Comparison of ENCODE assay signal across 17 mouse cellular contexts in the genomic region with DNA sequence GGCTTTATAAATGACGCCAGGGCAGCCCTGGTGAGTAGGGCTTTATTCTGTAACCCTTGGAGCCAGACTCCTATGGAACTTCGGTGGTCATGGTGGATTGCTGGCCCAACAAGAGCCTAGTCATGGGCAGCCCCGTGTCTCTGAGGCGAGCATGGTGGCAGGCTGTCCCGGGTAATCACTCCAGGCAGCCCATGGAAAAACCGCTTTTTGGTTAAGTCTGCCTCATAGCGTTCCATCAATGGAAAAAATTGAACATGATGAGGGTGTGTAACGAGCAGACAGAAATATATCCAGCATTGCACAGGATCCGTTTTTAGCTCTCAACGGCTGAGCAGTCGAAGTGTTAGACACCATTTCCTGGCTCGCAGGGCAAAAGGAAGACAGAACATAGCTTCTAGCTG.
DNase-seq lines count a peak whose midpoint lies in the region; ATAC-seq and TF ChIP-seq lines count a peak whose summit lies in the region.
"Had no signal": no experiment of that assay in that cellular context is flagged by ENCODE, and none has a peak within 500 bp of the region (broad histone marks: within the 10 kb centered on the region; RNA-seq: fewer than 3 reads in every experiment).

No protein-coding gene starts in this region.

- in situ Hi-C loops in CH12.LX (cut with MboI; ENCODE audit: low pct_ligation_motif_present, low pct_unique_long_range_greater_than_20kb, low sequenced_read_pairs) = no loop called here

- dilution Hi-C loops in CH12.LX (cut with MboI; ENCODE audit: extremely low pct_ligation_motif_present, extremely low pct_unique_long_range_greater_than_20kb, low sequenced_read_pairs) = no loop called here

- no peaks in the 10 kb centered on the region for H3K27me3 ChIP-seq in heart, embryonic 15.5 days
- no peaks in the 10 kb centered on the region for H3K27me3 ChIP-seq in heart, embryonic 11.5 days (ENCODE audit: control insufficient read depth, insufficient read depth, low read length)
- no peaks in the 10 kb centered on the region for H3K27me3 ChIP-seq in CH12.LX (replicated peaks)
- H3K27me3 ChIP-seq: forebrain, embryonic 15.5 days; hindbrain, embryonic 12.5 days; liver, embryonic 13.5 days had no signal

- peak; percentile 50; the same call in 1 of the 2 replicates for TF ChIP-seq POLR2A in CH12.LX (IDR thresholded peaks at IDR 0.05; ENCODE audit: low read depth, low read length)

- H3K27ac ChIP-seq in heart, embryonic 15.5 days = no peak overlapping the region
- H3K27ac ChIP-seq in heart, embryonic 11.5 days (ENCODE audit: low read depth, low read length) = no peak overlapping the region
- H3K27ac ChIP-seq in CH12.LX (ENCODE audit: insufficient read depth, low read depth) = peak overlapping the region; percentile 22; the same call in 1 of the 2 replicates
- H3K27ac ChIP-seq: forebrain, embryonic 15.5 days; hindbrain, embryonic 12.5 days; liver, embryonic 13.5 days; macrophage had no signal

- no peaks in the 10 kb centered on the region for H3K9me3 ChIP-seq in heart, embryonic 15.5 days (replicated peaks)
- H3K9me3 ChIP-seq in heart, embryonic 11.5 days (replicated peaks; ENCODE audit: control insufficient read depth, low read length) = no peaks in the 10 kb centered on the region
- no peaks in the 10 kb centered on the region for H3K9me3 ChIP-seq in CH12.LX (replicated peaks; ENCODE audit: low read length)
- H3K9me3 ChIP-seq: forebrain, embryonic 15.5 days; hindbrain, embryonic 12.5 days; liver, embryonic 13.5 days had no signal

- H3K4me1 ChIP-seq in heart, embryonic 15.5 days (replicated peaks) = peaks cover 9% of the 10 kb centered on the region; the same call in 1 of the 2 replicates
- no peaks in the 10 kb centered on the region for H3K4me1 ChIP-seq in heart, embryonic 11.5 days (ENCODE audit: control insufficient read depth, insufficient read depth, low read length)
- peaks cover 12 to 53% of the 10 kb centered on the region in 2 experiments for H3K4me1 ChIP-seq in CH12.LX (ENCODE audit: control insufficient read depth in 1 of 2, insufficient read depth in 2 of 2)
- H3K4me1 ChIP-seq: hindbrain, embryonic 12.5 days; liver, embryonic 13.5 days had no signal

- H3K36me3 ChIP-seq in heart, embryonic 15.5 days = no peaks in the 10 kb centered on the region
- no peaks in the 10 kb centered on the region for H3K36me3 ChIP-seq in heart, embryonic 11.5 days (ENCODE audit: control insufficient read depth, insufficient read depth, low read length)
- peaks cover 0 to 11% of the 10 kb centered on the region in 2 experiments for H3K36me3 ChIP-seq in CH12.LX (replicated peaks in 1 of 2; ENCODE audit: control insufficient read depth in 1 of 2, insufficient read depth in 1 of 2, low read length in 1 of 2)
- H3K36me3 ChIP-seq: forebrain, embryonic 15.5 days; hindbrain, embryonic 12.5 days; liver, embryonic 13.5 days had no signal

- TF ChIP-seq RAD21 in CH12.LX (IDR thresholded peaks at IDR 0.05; ENCODE audit: low read depth, low read length) = no peak

- peak; percentile 42 for DNase-seq in CH12.LX (ENCODE audit: extremely low read depth)
- peak; percentile 67 for DNase-seq in brain, adult 2 months (ENCODE audit: low read depth, low spot score)
- no peak for DNase-seq in urinary bladder, adult 18-20 months (ENCODE audit: low spot score in 2 of 2)
- no peak for DNase-seq in yolk sac, embryonic 10.5 days (ENCODE audit: low spot score)
- no peak for DNase-seq in retina, postnatal 1 day
- DNase-seq: adrenal gland, postnatal 36 days; cerebellum, adult 11 months; kidney, adult 2 months; layer of hippocampus, adult 9-11 months; liver, embryonic 13.5 days; thymus, adult 2 months had no signal

- peak overlapping the region; percentile 41 for H3K4me2 ChIP-seq in heart, embryonic 15.5 days
- no peak overlapping the region for H3K4me2 ChIP-seq in heart, embryonic 11.5 days
- peak overlapping the region; percentile 87; the same call in 1 of the 2 replicates for H3K4me2 ChIP-seq in CH12.LX (ENCODE audit: insufficient read depth, low read depth, poor library complexity, severe bottlenecking)
- H3K4me2 ChIP-seq: forebrain, embryonic 15.5 days; hindbrain, embryonic 12.5 days; liver, embryonic 13.5 days had no signal

- TF ChIP-seq CTCF in CH12.LX (conservative IDR thresholded peaks at IDR 0.05 in 1 of 2, IDR thresholded peaks at IDR 0.05 in 1 of 2; ENCODE audit: low read depth in 2 of 2, low read length in 2 of 2) = no peak

- WGBS in heart, embryonic 15.5 days = 59% methylated on average over 12 of the region's 12 CpGs
- WGBS in heart, embryonic 11.5 days (ENCODE audit: insufficient replicate concordance) = 69% methylated on average over 12 of the region's 12 CpGs

- H3K9ac ChIP-seq in heart, embryonic 15.5 days = no peak overlapping the region
- H3K9ac ChIP-seq in heart, embryonic 11.5 days (ENCODE audit: low read depth, low read length) = no peak overlapping the region; the same call in 1 of the 2 replicates
- H3K9ac ChIP-seq in CH12.LX (ENCODE audit: insufficient read depth, low read depth) = peak overlapping the region; percentile 91
- H3K9ac ChIP-seq: forebrain, embryonic 15.5 days; hindbrain, embryonic 12.5 days; liver, embryonic 13.5 days had no signal

- no peak for TF ChIP-seq EP300 in CH12.LX (IDR thresholded peaks at IDR 0.05; ENCODE audit: low read length)

- H3K4me3 ChIP-seq in heart, embryonic 15.5 days = peak overlapping the region; percentile 19; the same call in 1 of the 2 replicates
- no peak overlapping the region for H3K4me3 ChIP-seq in heart, embryonic 11.5 days (ENCODE audit: low read depth, low read length)
- peak overlapping the region; percentile 46 to 62 (median 54) for H3K4me3 ChIP-seq in CH12.LX (replicated peaks in 1 of 3; ENCODE audit: low read depth in 2 of 3, low read length in 2 of 3, poor library complexity in 1 of 3)
- H3K4me3 ChIP-seq: forebrain, embryonic 15.5 days; hindbrain, embryonic 12.5 days; liver, embryonic 13.5 days had no signal

- H3K79me2 ChIP-seq in CH12.LX (replicated peaks; ENCODE audit: control insufficient read depth, extremely low read depth, insufficient read depth, poor library complexity, severe bottlenecking) = no peaks in the 10 kb centered on the region

- no peak for ATAC-seq in heart, embryonic 15.5 days (replicated peaks; ENCODE audit: insufficient number of reproducible peaks, insufficient read depth, low FRiP score, low read depth)
- ATAC-seq in heart, embryonic 11.5 days (replicated peaks; ENCODE audit: insufficient number of reproducible peaks, low FRiP score, low TSS enrichment) = no peak
- ATAC-seq in hematopoietic stem cell, adult 5-6 weeks (replicated peaks in 1 of 2; ENCODE audit: insufficient read depth in 1 of 2, low FRiP score in 2 of 2, low TSS enrichment in 1 of 2, low read depth in 1 of 2, poor library complexity in 2 of 2, severe bottlenecking in 2 of 2) = peak; percentile 42 to 47; a peak in 3 of 4 replicates
- ATAC-seq: forebrain, embryonic 15.5 days had no signal

TF ChIP-seq in CH12.LX, 34 proteins besides CTCF, POLR2A, EP300 and RAD21:
- TF ChIP-seq JUND (conservative IDR thresholded peaks at IDR 0.05; ENCODE audit: low read depth, low read length) = no peak
- TF ChIP-seq MAX (IDR thresholded peaks at IDR 0.05; ENCODE audit: low read length) = no peak
- no peak for TF ChIP-seq E2F4 (IDR thresholded peaks at IDR 0.05; ENCODE audit: insufficient replicate concordance, low read depth, low read length)
- TF ChIP-seq TBP (conservative IDR thresholded peaks at IDR 0.05; ENCODE audit: low read depth, low read length) = no peak; the same call in 1 of the 2 replicates
- TF ChIP-seq BHLHE40 (IDR thresholded peaks at IDR 0.05; ENCODE audit: low read depth, low read length) = no peak
- no peak for TF ChIP-seq KAT2A (IDR thresholded peaks at IDR 0.05; ENCODE audit: insufficient replicate concordance, low read length)
- 0 out of 2 replicates have a peak, but pooled peaks have one; percentile 7 for TF ChIP-seq ETS1 (conservative IDR thresholded peaks at IDR 0.05; ENCODE audit: low read depth, low read length)
- TF ChIP-seq TCF12 (IDR thresholded peaks at IDR 0.05; ENCODE audit: low read depth, low read length) = peak; percentile 37

Comparison
In these comparisons a context has a peak if more than half of its experiments do, and no peak if none do; other contexts are left out.
1. ATAC-seq: peak in hematopoietic stem cell, adult 5-6 weeks (2 of 2); none in heart, embryonic 15.5 days (single experiment) and heart, embryonic 11.5 days (single experiment).
2. DNase-seq: peak in CH12.LX (single experiment) and brain, adult 2 months (single experiment); none in urinary bladder, adult 18-20 months (0 of 2), yolk sac, embryonic 10.5 days (single experiment) and retina, postnatal 1 day (single experiment).